Mouse (Mus musculus): ENCODE measurements around the gene Nubpl. TPM values are rescaled to one million over a fixed set of nuclear protein-coding genes. Genes with fewer than 3 reads are reported as not detected.

Gene Nubpl
- polyA plus RNA-seq, 1 experiment from 2014 or later: 16.3 TPM

DNA sequence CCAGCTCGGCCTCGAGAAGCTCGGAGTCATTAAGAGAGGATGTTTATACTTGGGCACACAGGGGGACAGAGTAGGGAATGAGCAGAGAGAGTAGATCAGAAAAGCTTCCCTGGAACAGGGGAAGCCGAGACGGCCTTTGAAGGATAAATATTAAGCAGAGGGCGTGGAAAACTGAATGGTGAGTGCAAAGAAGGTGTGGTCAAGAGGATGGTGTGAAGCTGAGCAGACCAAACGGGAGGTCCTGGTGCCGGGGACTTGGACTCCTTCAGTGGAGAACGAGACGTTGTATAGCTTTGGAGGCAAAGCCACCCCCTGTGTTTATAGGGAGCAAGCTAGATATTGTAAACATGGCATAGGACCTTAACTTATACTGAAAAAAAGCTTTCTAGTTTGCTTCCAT is 261.9 kb downstream of the Nubpl start:
- ATAC-seq (ENCODE audit: insufficient read depth) (peak; percentile 49; the same call in 1 of the 2 replicates), DNase-seq (peak; percentile 29)
- H3K27ac ChIP-seq (ENCODE audit: low read depth): no peak overlapping the region
- no peaks in the 10 kb centered on the region for H3K36me3 ChIP-seq (ENCODE audit: insufficient read depth)
- no peak overlapping the region for H3K4me3 ChIP-seq (ENCODE audit: low read depth, low read length)
- H3K9ac ChIP-seq: no peak overlapping the region
- H3K4me1 ChIP-seq (ENCODE audit: insufficient read depth): 0 out of 2 replicates have a peak, but pooled peaks cover 4% of the 10 kb centered on the region
- TF ChIP-seq CTCF (IDR thresholded peaks at IDR 0.05; ENCODE audit: low read depth): no peak
- no peaks in the 10 kb centered on the region for H3K27me3 ChIP-seq (ENCODE audit: insufficient read depth, low read length)
- H3K4me2 ChIP-seq: no peak overlapping the region
- no peaks in the 10 kb centered on the region for H3K9me3 ChIP-seq (ENCODE audit: low read depth, low read length)
- WGBS: 33% methylated on average over 10 of the region's 10 CpGs

DNA sequence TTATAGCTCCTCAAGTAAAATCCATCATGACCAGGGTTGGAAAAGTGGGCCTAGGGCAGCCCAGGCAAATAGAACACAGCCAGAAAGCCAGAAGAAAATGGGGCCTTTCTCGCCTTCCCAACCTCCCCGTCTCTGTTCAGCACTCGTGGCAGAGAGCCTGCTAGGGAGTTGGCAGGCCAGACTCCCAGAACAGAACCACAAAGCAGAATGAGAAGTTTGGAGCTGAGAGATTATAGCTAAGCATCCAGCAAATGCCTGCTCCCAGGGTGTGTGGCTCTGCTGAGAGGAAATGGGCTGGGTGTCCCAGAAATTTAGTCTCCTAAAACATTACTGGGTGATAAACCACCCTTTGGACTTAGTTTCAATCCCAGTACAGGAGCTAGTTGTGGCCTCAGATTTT is 262.6 kb downstream of the Nubpl start:
- H3K4me1 ChIP-seq (ENCODE audit: insufficient read depth): 0 out of 2 replicates have a peak, but pooled peaks cover 4% of the 10 kb centered on the region
- DNase-seq: no peak
- no peaks in the 10 kb centered on the region for H3K36me3 ChIP-seq (ENCODE audit: insufficient read depth)
- H3K27me3 ChIP-seq (ENCODE audit: insufficient read depth, low read length): no peaks in the 10 kb centered on the region
- ATAC-seq (ENCODE audit: insufficient read depth): no peak
- H3K27ac ChIP-seq (ENCODE audit: low read depth): no peak overlapping the region
- H3K4me2 ChIP-seq: no peak overlapping the region
- 71% methylated on average over 3 of the region's 3 CpGs for WGBS
- no peak overlapping the region for H3K4me3 ChIP-seq (ENCODE audit: low read depth, low read length)
- no peak for TF ChIP-seq CTCF (IDR thresholded peaks at IDR 0.05; ENCODE audit: low read depth)
- no peaks in the 10 kb centered on the region for H3K9me3 ChIP-seq (ENCODE audit: low read depth, low read length)
- no peak overlapping the region for H3K9ac ChIP-seq

- ATAC-seq (ENCODE audit: insufficient read depth) (no peak), DNase-seq (peak; percentile 21)
- Histone ChIP-seq H3K9ac (no peak overlapping the region), H3K4me1 (ENCODE audit: insufficient read depth) (0 out of 2 replicates have a peak, but pooled peaks cover 4% of the 10 kb centered on the region), H3K4me2 (no peak overlapping the region), H3K9me3 (ENCODE audit: low read depth, low read length) (no peaks in the 10 kb centered on the region), H3K27ac (ENCODE audit: low read depth) (no peak overlapping the region), H3K36me3 (ENCODE audit: insufficient read depth) (no peaks in the 10 kb centered on the region), H3K27me3 (ENCODE audit: insufficient read depth, low read length) (no peaks in the 10 kb centered on the region), H3K4me3 (ENCODE audit: low read depth, low read length) (no peak overlapping the region)
- no peak for TF ChIP-seq CTCF (IDR thresholded peaks at IDR 0.05; ENCODE audit: low read depth)
- 77% methylated on average over 6 of the region's 6 CpGs for WGBS
These were observed 263.7 kb downstream of the Nubpl start for GRCm38 (mm10) chr12:52361198-52361597.

Other genes starting within 250 kb of the Nubpl start
- gene Heatr5a, start 126.4 kb upstream of the Nubpl start, polyA plus RNA-seq (2014; fragmentation: Nextera tagmentation; extraction: Ambion mirVana): 18.2 and 19.2 TPM in 2 replicates
- 24.4 and 25.9 TPM in 2 replicates for gene Dtd2, start 91.2 kb upstream of the Nubpl start, polyA plus RNA-seq (2014; fragmentation: Nextera tagmentation; extraction: Ambion mirVana)
- gene Gpr33, start 69.7 kb upstream of the Nubpl start, polyA plus RNA-seq (2014; fragmentation: Nextera tagmentation; extraction: Ambion mirVana): not detected in 2 replicates